Mouse (Mus musculus) olfactory bulb, adult 2 months (tissue): Measurements from ENCODE around the gene Agpat1. TPM values are rescaled to one million over a fixed set of nuclear protein-coding genes. Genes with fewer than 3 reads are reported as not detected.

Experiments
- H3K27ac ChIP-seq: fragments of 200-500 bp; 2 replicates; pipeline ENCODE4 v1.5.1; 2012; ENCODE audit warnings: low read depth, low read length; ENCODE audit not compliant: insufficient read depth
- H3K4me1 ChIP-seq: fragments of 200-500 bp; 2 replicates; pipeline ENCODE4 v1.6.1; 2012; ENCODE audit warnings: low read length; ENCODE audit not compliant: control insufficient read depth, insufficient read depth
- H3K4me3 ChIP-seq: fragments of 200-500 bp; 2 replicates; pipeline ENCODE4 v1.5.1; 2012; ENCODE audit warnings: mild to moderate bottlenecking, low read depth, low read length, moderate library complexity; ENCODE audit not compliant: insufficient read depth
- CTCF ChIP-seq: fragments of 200-500 bp; IDR thresholded peaks from 2 replicates; pipeline ENCODE4 v1.5.1; 2012; ENCODE audit warnings: low read depth, mild to moderate bottlenecking, low read length, moderate library complexity; ENCODE audit not compliant: insufficient read depth
- POLR2A ChIP-seq: fragments of 200-500 bp; IDR thresholded peaks from 2 replicates; pipeline ENCODE4 v1.6.1; 2012; ENCODE audit warnings: mild to moderate bottlenecking, low read depth, low read length, moderate library complexity; ENCODE audit not compliant: insufficient read depth
- WGBS: fragments of 180-500 bp; shearing (Covaris S2); methylation state at CpG from one replicate; pipeline ENCODE4 v1.1.7; 2018; 5-methylcytosine and 5-hydroxymethylcytosine counted together
- polyA plus RNA-seq: library from polyadenylated mRNA; stranded (reverse); fragments of >200 nt; gene quantifications from 2 replicates; pipeline ENCODE4 v1.2.4, GENCODE M21; 2012; ENCODE audit warnings: low replicate concordance; ENCODE audit not compliant: missing spikeins, insufficient read depth, insufficient read length

The Agpat1 gene
- polyA plus RNA-seq, 1 experiment: not detected

DNA sequence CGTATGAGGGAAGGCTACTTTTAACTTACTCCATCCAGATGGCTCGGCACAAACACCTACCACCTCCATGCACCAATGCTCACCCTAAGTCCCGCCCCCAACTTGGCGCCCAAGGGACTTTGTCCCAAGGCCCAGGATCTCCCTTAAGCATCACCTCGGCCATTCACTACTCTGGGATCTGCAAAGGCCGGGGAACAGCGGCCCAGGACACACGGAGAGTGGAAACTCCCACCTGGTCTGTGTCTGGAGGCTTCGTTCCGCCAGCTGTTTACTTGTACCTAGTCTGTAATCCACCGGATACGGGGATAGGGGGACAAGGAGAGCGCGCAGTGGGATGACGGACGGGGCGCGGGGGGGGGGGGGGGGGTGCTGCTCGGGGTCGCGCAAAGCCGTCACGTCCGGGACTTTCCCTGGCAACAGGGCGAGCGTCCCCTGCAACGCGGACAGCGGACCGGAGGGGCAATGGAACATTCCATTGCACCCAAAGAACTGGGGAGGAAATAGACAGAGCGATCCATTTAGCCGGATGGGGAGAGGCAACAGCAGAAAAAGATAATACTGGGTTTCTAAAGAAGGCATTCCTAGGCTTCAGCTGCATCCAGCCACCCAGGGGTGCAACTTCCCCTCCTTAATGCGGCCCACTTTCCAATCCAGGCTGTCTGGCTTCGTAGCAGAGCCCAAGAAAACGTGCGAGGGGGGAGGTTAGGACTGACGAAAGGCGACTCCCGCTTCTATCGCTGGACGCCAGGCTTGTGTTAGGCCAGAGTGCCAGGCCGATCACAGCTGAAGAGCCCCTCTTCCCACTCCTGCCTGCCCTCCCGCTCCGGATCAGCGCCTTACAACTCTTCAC lies 23.3 kb downstream of the Agpat1 start:
- Histone ChIP-seq H3K4me3 (peak overlapping the region; percentile 89), H3K27ac (peak overlapping the region; percentile 99), H3K4me1 (peaks cover 34% of the 10 kb centered on the region)
- 0 out of 2 replicates have a peak, but pooled peaks have one; percentile 2 for TF ChIP-seq CTCF
- TF ChIP-seq POLR2A: no peak; the same call in none of the 2 replicates
- WGBS: under 1% methylated on average over 45 of the region's 45 CpGs

DNA sequence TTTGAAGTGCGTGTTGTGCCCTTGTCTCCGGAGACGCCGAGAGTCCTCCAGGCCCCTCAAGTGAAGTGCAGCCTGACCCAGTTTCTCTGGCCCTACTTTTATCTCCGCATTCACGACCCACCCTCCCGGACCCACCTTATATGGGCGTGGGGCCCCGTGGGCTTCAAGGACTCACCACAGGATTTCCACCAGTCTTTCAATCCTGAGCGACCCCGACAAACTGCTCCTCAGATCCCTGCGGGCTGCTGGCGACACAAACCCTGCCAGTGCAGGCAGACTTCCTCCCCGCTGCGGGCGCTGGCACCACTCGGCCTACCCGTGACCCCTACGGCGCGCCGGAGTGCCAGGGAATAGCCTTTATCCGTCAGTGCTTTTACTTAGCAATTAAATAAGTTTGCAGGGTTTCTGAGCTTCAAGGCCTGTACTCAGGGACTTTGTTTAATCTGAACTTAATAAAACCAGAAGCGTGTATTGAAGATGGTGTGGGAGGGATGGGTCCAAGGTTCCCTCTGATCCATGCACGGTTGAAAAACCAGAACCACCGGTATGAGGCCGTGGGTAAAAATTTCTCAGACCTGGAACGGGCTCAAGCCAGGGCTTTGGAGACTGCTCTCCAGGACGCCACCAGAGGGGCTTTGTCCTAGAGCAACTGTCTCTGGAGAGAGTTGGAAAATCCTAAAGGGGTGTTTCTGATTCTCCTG lies 24.0 kb downstream of the Agpat1 start, which contains the start of gene Ppt2:
Gene Ppt2 (minus strand): TSS at position 568 of the 701 bp plus-strand sequence.
- Histone ChIP-seq H3K27ac (peak within 1 kb of the TSS; percentile 99), H3K4me1 (peaks cover 38% of the 10 kb centered on the region), H3K4me3 (peak within 1 kb of the TSS; percentile 89)
- no peak for TF ChIP-seq CTCF
- TF ChIP-seq POLR2A: no peak
- WGBS: 1% methylated on average over 29 of the region's 29 CpGs

- peak overlapping the region; percentile 99 for H3K27ac ChIP-seq
- TF ChIP-seq POLR2A: no peak
- TF ChIP-seq CTCF: no peak
- WGBS: 11% methylated on average over 5 of the region's 5 CpGs
- H3K4me3 ChIP-seq: peak overlapping the region; percentile 89
- H3K4me1 ChIP-seq: peaks cover 42% of the 10 kb centered on the region
Observed at GRCm38 (mm10) chr17:34628644-34628967, 24.5 kb downstream of the Agpat1 start.

GRCm38 (mm10) chr17:34629221-34629751 lies 25.2 kb downstream of the Agpat1 start, which contains the start of gene Prrt1:
Prrt1 (plus strand) TSS chr17:34629533.
- 1% methylated on average over 16 of the region's 16 CpGs for WGBS
- H3K27ac ChIP-seq: peak within 1 kb of the TSS; percentile 99
- peaks cover 43% of the 10 kb centered on the region for H3K4me1 ChIP-seq
- peak within 1 kb of the TSS; percentile 89 for H3K4me3 ChIP-seq
- TF ChIP-seq POLR2A: 0 out of 2 replicates have a peak, but pooled peaks have one; percentile 14
- no peak for TF ChIP-seq CTCF

DNA sequence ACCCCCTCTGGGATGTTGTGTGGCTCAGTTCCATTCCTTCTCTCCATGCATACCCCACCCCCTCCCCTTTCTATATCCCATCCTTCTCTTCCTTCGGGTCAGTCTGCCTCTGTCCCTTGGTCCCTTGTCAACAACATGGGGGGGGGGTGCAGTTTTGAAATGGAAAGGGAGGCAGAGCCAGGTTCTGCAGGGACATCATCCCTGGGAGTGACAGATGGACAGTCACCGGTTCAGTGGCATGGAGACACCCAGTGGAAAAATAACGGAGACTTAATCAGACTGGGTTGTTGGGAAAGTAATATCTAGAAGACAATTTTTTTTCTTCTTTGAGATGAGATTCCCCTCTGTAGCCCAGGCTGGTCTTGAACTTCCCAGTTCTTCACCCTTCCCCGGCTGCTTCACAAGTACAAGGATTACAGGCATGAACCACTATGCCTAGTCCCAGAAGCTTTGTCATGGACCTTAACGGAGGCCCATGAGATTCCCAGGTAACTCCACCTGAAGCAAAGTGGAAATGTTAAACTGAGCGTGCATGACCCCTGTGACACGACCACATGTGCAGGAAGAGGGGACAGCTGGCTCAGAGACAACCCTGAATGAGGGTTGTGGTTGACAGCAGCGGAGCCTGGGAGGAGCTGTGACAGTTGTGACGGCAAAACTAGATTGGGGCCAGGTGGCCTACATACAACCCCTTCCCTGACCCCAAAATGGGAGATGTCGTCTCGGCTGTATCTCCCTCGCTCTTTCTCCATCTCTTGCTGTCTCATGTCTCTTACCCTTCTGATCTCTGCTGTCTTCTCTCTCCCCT lies 25.9 kb downstream of the Agpat1 start:
- Histone ChIP-seq H3K4me1 (peaks cover 43% of the 10 kb centered on the region), H3K4me3 (peak overlapping the region; percentile 89), H3K27ac (peak overlapping the region; percentile 50)
- TF ChIP-seq CTCF: no peak
- TF ChIP-seq POLR2A: no peak
- WGBS: 13% methylated on average over 12 of the region's 12 CpGs

DNA sequence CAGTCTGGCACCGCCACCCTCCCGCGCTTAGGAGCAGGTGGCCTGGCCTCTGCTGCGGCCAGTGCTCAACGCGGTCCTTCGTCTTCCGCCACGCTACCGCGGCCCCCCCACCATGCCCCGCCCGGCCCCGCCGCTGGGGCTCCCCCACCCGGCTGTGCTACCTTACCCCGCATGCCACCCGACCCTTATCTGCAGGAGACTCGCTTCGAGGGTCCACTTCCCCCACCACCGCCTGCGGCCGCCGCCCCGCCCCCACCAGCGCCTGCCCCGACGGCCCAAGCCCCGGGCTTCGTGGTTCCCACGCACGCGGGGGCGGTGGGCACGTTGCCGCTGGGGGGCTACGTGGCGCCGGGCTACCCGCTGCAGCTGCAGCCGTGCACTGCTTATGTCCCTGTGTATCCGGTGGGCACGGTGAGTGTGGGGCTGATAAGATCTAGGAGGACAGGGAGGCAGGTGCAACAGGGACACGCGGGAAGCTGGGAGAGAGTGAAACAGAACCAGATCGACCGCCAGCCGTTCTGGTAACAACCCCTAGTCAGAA lies 26.8 kb downstream of the Agpat1 start:
- Histone ChIP-seq H3K4me3 (peak overlapping the region; percentile 89), H3K27ac (peak overlapping the region; percentile 62; the same call in 1 of the 2 replicates), H3K4me1 (peaks cover 39% of the 10 kb centered on the region)
- TF ChIP-seq POLR2A (no peak), CTCF (no peak)
- WGBS: 3% methylated on average over 48 of the region's 48 CpGs

GRCm38 (mm10) chr17:34631647-34632046 lies 27.6 kb downstream of the Agpat1 start:
- TF ChIP-seq POLR2A (no peak), CTCF (no peak)
- WGBS: 13% methylated on average over 12 of the region's 12 CpGs
- Histone ChIP-seq H3K4me3 (peak overlapping the region; percentile 89), H3K4me1 (peaks cover 31% of the 10 kb centered on the region), H3K27ac (peak overlapping the region; percentile 62)

GRCm38 (mm10) chr17:34632261-34632691 lies 28.2 kb downstream of the Agpat1 start:
- peaks cover 30% of the 10 kb centered on the region for H3K4me1 ChIP-seq
- peak; percentile 62 for TF ChIP-seq POLR2A
- no peak for TF ChIP-seq CTCF
- peak overlapping the region; percentile 52 for H3K27ac ChIP-seq
- 2% methylated on average over 26 of the region's 26 CpGs for WGBS
- H3K4me3 ChIP-seq: peak overlapping the region; percentile 89
